Comparison of ENCODE assay signal across 10 mouse cellular contexts in genomic region chr11:121362212-121362611, GRCm38 (mm10). TPM values are rescaled to one million over a fixed set of nuclear protein-coding genes. Genes with fewer than 3 reads are reported as not detected.
DNase-seq lines count a peak whose midpoint lies in the region; ATAC-seq lines count a peak whose summit lies in the region.
"Had no signal": no experiment of that assay in that cellular context is flagged by ENCODE, and none has a peak within 500 bp of the region (broad histone marks: within the 10 kb centered on the region; RNA-seq: fewer than 3 reads in every experiment).

No protein-coding gene starts in this region.

- ATAC-seq in granulocyte monocyte progenitor cell, adult 5-6 weeks (replicated peaks; ENCODE audit: poor library complexity, severe bottlenecking) = peak; percentile 86
- peak; percentile 91 for ATAC-seq in megakaryocyte-erythroid progenitor cell, adult 5-6 weeks (replicated peaks; ENCODE audit: low FRiP score, low TSS enrichment, poor library complexity, severe bottlenecking)
- ATAC-seq in activated CD4-positive, CD25-positive, alpha-beta regulatory T cell, adult 4 months = no peak

- H3K4me3 ChIP-seq in limb, embryonic 10.5 days = no peak overlapping the region
- H3K4me3 ChIP-seq: heart, embryonic 15.5 days had no signal

- peak; percentile 28 for DNase-seq in heart, postnatal 4 days
- no peak for DNase-seq in heart, adult 9 months (ENCODE audit: low spot score in 2 of 2)
- peak; percentile 68 for DNase-seq in A20 (ENCODE audit: low read depth, low spot score)
- DNase-seq in adrenal gland, adult 18-20 months (ENCODE audit: low spot score in 2 of 2) = peak; percentile 55 to 56
- DNase-seq in limb, embryonic 10.5 days (ENCODE audit: low spot score) = no peak

- WGBS in limb, embryonic 10.5 days = 30% methylated on average over 5 of the region's 5 CpGs

- H3K36me3 ChIP-seq in limb, embryonic 10.5 days = no peaks in the 10 kb centered on the region
- H3K36me3 ChIP-seq: heart, embryonic 15.5 days had no signal

- no peak overlapping the region for H3K27ac ChIP-seq in limb, embryonic 10.5 days
- H3K27ac ChIP-seq: heart, embryonic 15.5 days; macrophage had no signal

- H3K27me3 ChIP-seq in limb, embryonic 10.5 days (ENCODE audit: low read depth, poor library complexity, severe bottlenecking) = no peaks in the 10 kb centered on the region
- H3K27me3 ChIP-seq: heart, embryonic 15.5 days had no signal

- H3K9me3 ChIP-seq in limb, embryonic 10.5 days (replicated peaks) = no peaks in the 10 kb centered on the region
- H3K9me3 ChIP-seq: heart, embryonic 15.5 days had no signal

- no peaks in the 10 kb centered on the region for H3K4me1 ChIP-seq in limb, embryonic 10.5 days
- H3K4me1 ChIP-seq: heart, embryonic 15.5 days had no signal

RNA-seq across cellular contexts. Expression of gene Wdr45b, which starts 8.0 kb away (rescaled TPM):
- 10 to 100 TPM; 55.8 to 56.4 TPM for total RNA-seq in heart, postnatal 4 days (2021)
- 10 to 100 TPM; 58.3 to 60.6 TPM for total RNA-seq in adrenal gland, adult 18-20 months (2021)
- 31.3 and 68.7 TPM in 2 replicates for total RNA-seq in granulocyte monocyte progenitor cell, adult 5-6 weeks (2014; fragmentation: Nextera tagmentation)
- total RNA-seq in granulocyte monocyte progenitor cell, adult 5-6 weeks (2017) = 42.4 and 52.4 TPM in 2 replicates
- 34.6 and 37.4 TPM in 2 replicates for total RNA-seq in megakaryocyte-erythroid progenitor cell, adult 5-6 weeks (2014; fragmentation: Nextera tagmentation)
- total RNA-seq in megakaryocyte-erythroid progenitor cell, adult 5-6 weeks (2017) = 33.6 and 41.1 TPM in 2 replicates
- polyA plus RNA-seq in activated CD4-positive, CD25-positive, alpha-beta regulatory T cell, adult 4 months (2017; shearing (Covaris generic)) = 10 to 100 TPM; 22.2 to 25.7 TPM
- 108 and 119 TPM in 2 replicates for polyA plus RNA-seq in limb, embryonic 10.5 days (2016; fragmentation: Nextera tagmentation; extraction: Ambion mirVana)

RNA-seq across cellular contexts. Expression of gene Rab40b, which starts 25.8 kb away (rescaled TPM):
- total RNA-seq in heart, postnatal 4 days (2021) = 1 to 10 TPM; 2.9 to 3.3 TPM
- total RNA-seq in adrenal gland, adult 18-20 months (2021) = 1 to 10 TPM; 5.4 to 6.0 TPM
- 0.71 TPM in 1 of 2 replicates, not detected in the other for total RNA-seq in granulocyte monocyte progenitor cell, adult 5-6 weeks (2014; fragmentation: Nextera tagmentation)
- not detected in 2 replicates for total RNA-seq in granulocyte monocyte progenitor cell, adult 5-6 weeks (2017)
- total RNA-seq in megakaryocyte-erythroid progenitor cell, adult 5-6 weeks (2014; fragmentation: Nextera tagmentation) = 2.2 TPM in 1 of 2 replicates, not detected in the other
- total RNA-seq in megakaryocyte-erythroid progenitor cell, adult 5-6 weeks (2017) = 0.19 and 1.4 TPM in 2 replicates
- not detected for polyA plus RNA-seq in activated CD4-positive, CD25-positive, alpha-beta regulatory T cell, adult 4 months (2017; shearing (Covaris generic))
- 0.54 and 1.2 TPM in 2 replicates for polyA plus RNA-seq in limb, embryonic 10.5 days (2016; fragmentation: Nextera tagmentation; extraction: Ambion mirVana)
- polyA plus RNA-seq: macrophage had no signal

RNA-seq across cellular contexts. Expression of gene Fn3krp, which starts 59.0 kb away (rescaled TPM):
- total RNA-seq in heart, postnatal 4 days (2021) = 1 to 10 TPM; 5.2 to 6.5 TPM
- 10 to 100 TPM; 17.3 to 21.8 TPM for total RNA-seq in adrenal gland, adult 18-20 months (2021)
- 6.3 and 8.3 TPM in 2 replicates for total RNA-seq in granulocyte monocyte progenitor cell, adult 5-6 weeks (2014; fragmentation: Nextera tagmentation)
- total RNA-seq in granulocyte monocyte progenitor cell, adult 5-6 weeks (2017) = 9.8 and 12.5 TPM in 2 replicates
- 18.8 and 22.0 TPM in 2 replicates for total RNA-seq in megakaryocyte-erythroid progenitor cell, adult 5-6 weeks (2014; fragmentation: Nextera tagmentation)
- 35.3 and 42.9 TPM in 2 replicates for total RNA-seq in megakaryocyte-erythroid progenitor cell, adult 5-6 weeks (2017)
- polyA plus RNA-seq in activated CD4-positive, CD25-positive, alpha-beta regulatory T cell, adult 4 months (2017; shearing (Covaris generic)) = 1 to 10 TPM; 6.3 to 9.8 TPM
- 5.0 and 5.9 TPM in 2 replicates for polyA plus RNA-seq in limb, embryonic 10.5 days (2016; fragmentation: Nextera tagmentation; extraction: Ambion mirVana)

Comparison
In these comparisons a context has a peak if more than half of its experiments do, and no peak if none do; other contexts are left out.
1. DNase-seq: peak in heart, postnatal 4 days (single experiment), A20 (single experiment) and adrenal gland, adult 18-20 months (2 of 2); none in heart, adult 9 months (0 of 2) and limb, embryonic 10.5 days (single experiment).